Mouse (Mus musculus) G1E (cell line): Measurements from ENCODE around the gene Hs6st2.

Experiments
- CTCF ChIP-seq: IDR thresholded peaks from 2 replicates; pipeline ENCODE4 v1.5.1; 2012; ENCODE audit warnings: low read depth, low read length, inconsistent platforms, mixed read lengths
- GATA1 ChIP-seq: IDR thresholded peaks from 2 replicates; pipeline ENCODE4 v1.6.1; 2012; ENCODE audit warnings: borderline replicate concordance, low read length, inconsistent platforms, mixed read lengths
- POLR2AphosphoS5 ChIP-seq: IDR thresholded peaks from 2 replicates; pipeline ENCODE4 v1.6.1; 2012; ENCODE audit warnings: low read depth, low read length, inconsistent platforms; ENCODE audit not compliant: insufficient replicate concordance
- TAL1 ChIP-seq: conservative IDR thresholded peaks from 2 replicates; pipeline ENCODE4 v1.6.1; 2012; ENCODE audit warnings: low read depth, low read length, inconsistent platforms, mixed read lengths

DNA sequence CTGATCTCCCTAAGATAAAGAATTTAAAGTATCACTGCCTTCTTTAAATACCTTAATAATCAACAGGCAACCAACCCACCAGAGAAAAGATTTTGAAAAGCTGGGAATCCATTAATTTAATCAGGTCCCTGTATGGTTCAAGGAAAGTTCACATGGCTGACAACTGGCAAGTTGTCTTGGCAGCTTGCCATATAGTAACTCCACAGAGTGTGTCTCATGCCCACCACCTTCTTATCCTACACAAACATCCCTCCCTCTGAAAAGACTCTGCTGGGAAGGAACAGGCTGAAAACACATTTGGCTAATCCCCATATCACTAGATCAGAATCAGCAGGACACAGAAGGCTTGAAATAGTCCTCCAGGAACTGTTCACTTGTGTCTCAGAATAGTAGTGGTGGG is 193.3 kb downstream of the Hs6st2 start:
- TF ChIP-seq CTCF: no peak
- TF ChIP-seq GATA1: no peak
- no peak for TF ChIP-seq TAL1
- no peak for TF ChIP-seq POLR2AphosphoS5
